Mouse (Mus musculus): Measurements from ENCODE around the gene Fto. TPM values are rescaled to one million over a fixed set of nuclear protein-coding genes. Genes with fewer than 3 reads are reported as not detected.

The Fto gene
- polyA plus RNA-seq, 1 experiment, result 151 TPM

DNA sequence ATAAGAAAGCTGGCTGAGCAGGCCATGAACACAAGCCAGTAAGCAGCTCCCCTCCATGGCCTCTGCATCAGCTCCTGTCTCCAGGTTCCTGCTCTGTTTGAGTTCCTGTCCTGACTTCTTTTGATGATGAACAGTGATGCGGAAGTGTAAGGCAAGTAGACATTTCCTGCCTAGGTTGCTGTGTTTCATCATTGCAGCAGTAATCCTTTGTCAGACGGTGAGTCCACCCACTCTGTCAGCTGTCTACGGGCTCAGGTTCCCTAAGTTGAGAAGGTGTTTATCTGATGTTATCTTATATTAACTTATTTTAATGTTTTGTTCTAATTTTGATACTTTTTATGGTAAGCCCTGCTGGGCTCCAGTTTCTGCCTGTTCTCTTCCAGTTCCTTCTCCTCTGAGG, 12.7 kb downstream of the Fto start:
- Histone ChIP-seq H3K27me3 (ENCODE audit: control insufficient read depth, insufficient read depth, low read length) (no peaks in the 10 kb centered on the region), H3K4me1 (ENCODE audit: control insufficient read depth, insufficient read depth, low read length) (peaks cover 17% of the 10 kb centered on the region), H3K27ac (ENCODE audit: insufficient read depth, low read length) (no peak overlapping the region), H3K4me3 (replicated peaks; ENCODE audit: insufficient read depth, low read depth, low read length) (no peak overlapping the region)
- TF ChIP-seq CTCF (IDR thresholded peaks at IDR 0.05; ENCODE audit: borderline replicate concordance, insufficient read depth, low read depth, low read length), result no peak
- TF ChIP-seq POLR2A (IDR thresholded peaks at IDR 0.05; ENCODE audit: borderline replicate concordance, insufficient read depth, low read length), result no peak
- DNase-seq, result no peak
- 86% methylated on average over 3 of the region's 3 CpGs for WGBS

DNA sequence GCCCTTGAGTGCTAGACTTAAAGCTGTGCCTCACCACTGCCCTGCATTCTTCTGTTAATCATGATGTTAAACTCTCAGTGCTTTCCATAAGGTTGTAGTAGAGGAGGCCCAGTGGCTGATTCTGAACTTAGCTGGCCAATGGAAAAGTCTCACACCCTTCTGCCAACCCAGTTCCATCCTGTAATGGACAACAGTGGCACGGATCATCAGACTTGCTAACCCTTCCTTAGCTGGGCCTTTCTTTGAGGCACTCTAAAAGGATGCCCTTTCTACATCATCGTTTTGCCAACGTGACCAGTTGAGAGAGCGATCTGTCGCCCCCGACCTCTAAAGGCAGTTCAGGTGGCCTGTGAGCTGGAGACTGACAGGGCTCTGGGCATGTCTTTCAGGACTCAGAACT, 13.6 kb downstream of the Fto start:
- no peak for DNase-seq
- WGBS, result 84% methylated on average over 6 of the region's 6 CpGs
- peaks cover 23% of the 10 kb centered on the region for H3K4me1 ChIP-seq (ENCODE audit: control insufficient read depth, insufficient read depth, low read length)
- TF ChIP-seq CTCF (IDR thresholded peaks at IDR 0.05; ENCODE audit: borderline replicate concordance, insufficient read depth, low read depth, low read length) (no peak), POLR2A (IDR thresholded peaks at IDR 0.05; ENCODE audit: borderline replicate concordance, insufficient read depth, low read length) (no peak)
- H3K27me3 ChIP-seq (ENCODE audit: control insufficient read depth, insufficient read depth, low read length), result no peaks in the 10 kb centered on the region
- H3K4me3 ChIP-seq (replicated peaks; ENCODE audit: insufficient read depth, low read depth, low read length), result no peak overlapping the region
- H3K27ac ChIP-seq (ENCODE audit: insufficient read depth, low read length), result no peak overlapping the region

DNA sequence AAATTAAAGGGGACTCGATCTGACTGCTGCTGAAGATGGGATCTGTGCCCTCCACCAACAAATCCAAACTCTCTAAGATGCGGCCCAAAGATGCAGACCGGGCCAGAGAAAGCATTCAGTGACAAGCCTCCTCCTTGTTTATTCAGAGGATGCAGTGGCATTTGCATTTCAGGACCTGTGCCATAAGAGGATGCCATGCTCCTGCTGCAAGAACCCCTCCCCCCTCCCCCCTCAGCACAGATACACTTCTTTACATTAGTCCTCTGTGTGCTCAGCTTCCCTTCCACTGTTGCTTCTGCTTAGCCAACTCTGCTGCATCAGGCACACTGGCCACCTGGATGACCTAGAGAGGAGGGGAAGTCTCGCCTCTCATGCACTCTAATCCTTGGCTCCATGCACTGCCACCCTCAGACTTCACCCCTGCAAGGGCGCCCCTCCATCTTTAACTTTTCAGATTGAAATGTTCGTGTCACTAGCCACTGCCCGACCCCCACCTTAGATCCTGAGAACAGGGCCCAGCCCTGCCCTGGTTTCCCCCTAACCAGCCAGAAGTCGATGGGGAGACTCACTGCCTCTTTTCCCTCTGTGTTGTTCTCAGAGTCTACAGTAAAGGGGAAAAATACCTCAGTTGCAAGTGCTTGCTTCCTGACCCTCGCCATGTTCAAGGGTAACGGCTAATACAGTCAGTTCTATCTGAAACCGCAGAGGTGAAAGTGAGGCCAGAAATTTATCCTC, 14.3 kb downstream of the Fto start:
- H3K4me1 ChIP-seq (ENCODE audit: control insufficient read depth, insufficient read depth, low read length), result peaks cover 25% of the 10 kb centered on the region
- no peak for DNase-seq
- 78% methylated on average over 11 of the region's 11 CpGs for WGBS

DNA sequence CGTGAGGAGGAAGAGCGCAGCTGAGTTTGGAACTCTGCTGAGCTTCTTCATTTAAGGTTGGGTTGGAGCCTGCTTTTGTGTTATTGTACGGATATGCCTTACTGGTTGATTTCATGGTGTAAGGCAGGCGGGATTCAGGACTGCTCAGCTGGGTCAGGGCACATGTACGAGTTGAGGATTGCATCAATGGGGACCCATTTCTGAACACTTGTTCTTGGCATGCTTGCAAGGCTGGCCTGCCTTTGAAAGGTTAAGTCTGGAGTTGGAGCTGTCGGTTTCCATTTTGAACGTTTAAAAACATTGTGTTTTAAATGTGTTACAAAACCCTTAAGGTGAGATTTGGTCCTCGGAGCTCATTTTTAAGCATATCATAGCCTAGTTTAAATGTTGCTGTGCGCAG, 15.7 kb downstream of the Fto start:
- H3K27ac ChIP-seq (ENCODE audit: insufficient read depth, low read length), result no peak overlapping the region
- whole genome bisulfite sequencing, result 80% methylated on average over 9 of the region's 9 CpGs

More for the DNA sequence above, 14.3 kb downstream of the Fto start:
- H3K27me3 ChIP-seq (ENCODE audit: control insufficient read depth, insufficient read depth, low read length), result no peaks in the 10 kb centered on the region
- no peak overlapping the region for H3K27ac ChIP-seq (ENCODE audit: insufficient read depth, low read length)
- TF ChIP-seq POLR2A (IDR thresholded peaks at IDR 0.05; ENCODE audit: borderline replicate concordance, insufficient read depth, low read length) (no peak), CTCF (IDR thresholded peaks at IDR 0.05; ENCODE audit: borderline replicate concordance, insufficient read depth, low read depth, low read length) (no peak)
- no peak overlapping the region for H3K4me3 ChIP-seq (replicated peaks; ENCODE audit: insufficient read depth, low read depth, low read length)

DNA sequence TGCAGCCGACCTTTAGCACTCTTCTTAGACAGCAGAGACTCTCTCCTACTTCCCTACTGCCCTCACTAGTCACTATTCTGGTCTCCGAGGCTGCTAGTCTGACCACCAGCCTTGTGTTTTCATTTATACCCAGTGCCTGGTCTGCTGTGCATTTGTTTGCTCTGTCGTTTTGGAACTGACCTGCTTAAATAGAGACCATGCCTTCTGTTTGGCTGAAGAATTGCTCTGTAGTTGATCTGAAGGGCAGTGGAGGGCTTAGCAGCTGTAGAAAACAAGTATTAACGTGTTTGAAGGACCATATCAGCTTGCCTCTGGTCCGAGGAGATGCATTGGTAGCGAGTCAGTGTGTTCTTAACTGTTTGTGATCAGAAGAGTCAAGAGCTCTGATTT, 16.1 kb downstream of the Fto start:
- no peak overlapping the region for H3K4me3 ChIP-seq (replicated peaks; ENCODE audit: insufficient read depth, low read depth, low read length)
- peaks cover 17% of the 10 kb centered on the region for H3K4me1 ChIP-seq (ENCODE audit: control insufficient read depth, insufficient read depth, low read length)
- no peak overlapping the region for H3K27ac ChIP-seq (ENCODE audit: insufficient read depth, low read length)
- DNase-seq, result no peak
- WGBS, result 53% methylated on average over 6 of the region's 6 CpGs
- TF ChIP-seq POLR2A (IDR thresholded peaks at IDR 0.05; ENCODE audit: borderline replicate concordance, insufficient read depth, low read length), result no peak
- no peak for TF ChIP-seq CTCF (IDR thresholded peaks at IDR 0.05; ENCODE audit: borderline replicate concordance, insufficient read depth, low read depth, low read length)
- no peaks in the 10 kb centered on the region for H3K27me3 ChIP-seq (ENCODE audit: control insufficient read depth, insufficient read depth, low read length)

More for the DNA sequence above, 15.7 kb downstream of the Fto start:
- no peaks in the 10 kb centered on the region for H3K27me3 ChIP-seq (ENCODE audit: control insufficient read depth, insufficient read depth, low read length)
- DNase-seq, result no peak
- TF ChIP-seq CTCF (IDR thresholded peaks at IDR 0.05; ENCODE audit: borderline replicate concordance, insufficient read depth, low read depth, low read length) (no peak), POLR2A (IDR thresholded peaks at IDR 0.05; ENCODE audit: borderline replicate concordance, insufficient read depth, low read length) (no peak)
- peaks cover 21% of the 10 kb centered on the region for H3K4me1 ChIP-seq (ENCODE audit: control insufficient read depth, insufficient read depth, low read length)
- H3K4me3 ChIP-seq (replicated peaks; ENCODE audit: insufficient read depth, low read depth, low read length), result no peak overlapping the region

DNA sequence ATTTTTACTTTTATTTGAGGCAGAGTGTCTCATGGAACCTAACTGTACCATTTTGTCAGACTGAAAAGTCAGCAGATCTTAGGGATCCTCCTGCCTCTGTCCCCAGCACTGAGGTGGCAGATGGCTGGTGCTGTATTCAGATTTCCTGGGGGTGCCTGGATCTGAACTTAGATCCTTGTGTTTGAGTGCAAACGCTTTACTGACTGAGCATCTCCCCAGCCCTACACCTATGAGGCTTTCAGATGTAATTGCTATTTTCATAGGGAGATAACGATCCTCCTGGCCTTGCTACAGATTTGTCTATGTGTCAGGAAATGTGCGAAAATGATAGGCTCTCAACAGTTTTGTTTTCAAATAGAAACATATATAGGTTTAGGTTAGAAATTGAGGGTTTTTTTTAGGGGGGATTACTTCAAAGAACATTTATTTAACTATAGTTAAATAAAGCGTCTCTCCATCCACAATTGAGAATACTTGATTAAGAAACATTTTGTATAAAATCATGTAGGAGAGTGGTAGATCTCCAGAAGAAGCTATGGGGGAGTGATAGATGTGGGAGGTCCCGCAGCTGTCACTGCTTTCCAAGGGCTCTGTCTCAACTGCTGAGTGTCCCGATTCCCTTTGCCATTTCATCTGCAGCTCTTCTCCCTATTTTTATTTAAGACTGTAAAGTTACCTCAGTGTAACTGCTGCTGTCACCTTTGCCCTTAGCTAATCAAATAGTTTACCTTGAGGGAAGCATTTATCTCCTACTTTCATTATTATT, 25.2 kb downstream of the Fto start:
- no peaks in the 10 kb centered on the region for H3K4me1 ChIP-seq (ENCODE audit: control insufficient read depth, insufficient read depth, low read length)
- WGBS, result 84% methylated on average over 6 of the region's 6 CpGs
- no peak for TF ChIP-seq POLR2A (IDR thresholded peaks at IDR 0.05; ENCODE audit: borderline replicate concordance, insufficient read depth, low read length)
- no peak for TF ChIP-seq CTCF (IDR thresholded peaks at IDR 0.05; ENCODE audit: borderline replicate concordance, insufficient read depth, low read depth, low read length)
- DNase-seq, result no peak
- H3K27me3 ChIP-seq (ENCODE audit: control insufficient read depth, insufficient read depth, low read length), result no peaks in the 10 kb centered on the region
- no peak overlapping the region for H3K27ac ChIP-seq (ENCODE audit: insufficient read depth, low read length)
- no peak overlapping the region for H3K4me3 ChIP-seq (replicated peaks; ENCODE audit: insufficient read depth, low read depth, low read length)

DNA sequence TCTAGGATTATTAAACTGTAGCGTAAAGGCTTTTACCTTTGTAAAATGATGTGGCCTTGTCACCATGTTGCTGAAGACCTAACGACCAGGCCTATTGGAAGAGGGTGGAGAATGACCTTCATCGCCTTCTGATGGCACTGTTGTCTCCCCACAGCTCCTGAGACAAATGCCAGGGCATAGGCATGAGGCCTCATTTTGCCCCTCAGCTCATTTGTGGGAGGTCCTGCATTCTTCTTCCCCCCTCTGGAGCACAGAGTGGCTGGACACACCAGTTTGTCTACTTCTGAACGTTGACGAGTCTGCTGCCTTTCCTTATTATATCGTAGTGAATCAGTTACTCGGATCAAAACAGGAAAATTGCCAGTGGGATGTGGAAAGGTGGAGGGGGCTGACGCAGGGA, 26.3 kb downstream of the Fto start:
- no peak for TF ChIP-seq CTCF (IDR thresholded peaks at IDR 0.05; ENCODE audit: borderline replicate concordance, insufficient read depth, low read depth, low read length)
- no peaks in the 10 kb centered on the region for H3K4me1 ChIP-seq (ENCODE audit: control insufficient read depth, insufficient read depth, low read length)
- no peaks in the 10 kb centered on the region for H3K27me3 ChIP-seq (ENCODE audit: control insufficient read depth, insufficient read depth, low read length)
- H3K4me3 ChIP-seq (replicated peaks; ENCODE audit: insufficient read depth, low read depth, low read length), result no peak overlapping the region
- H3K27ac ChIP-seq (ENCODE audit: insufficient read depth, low read length), result no peak overlapping the region
- 71% methylated on average over 8 of the region's 8 CpGs for WGBS
- DNase-seq, result no peak

DNA sequence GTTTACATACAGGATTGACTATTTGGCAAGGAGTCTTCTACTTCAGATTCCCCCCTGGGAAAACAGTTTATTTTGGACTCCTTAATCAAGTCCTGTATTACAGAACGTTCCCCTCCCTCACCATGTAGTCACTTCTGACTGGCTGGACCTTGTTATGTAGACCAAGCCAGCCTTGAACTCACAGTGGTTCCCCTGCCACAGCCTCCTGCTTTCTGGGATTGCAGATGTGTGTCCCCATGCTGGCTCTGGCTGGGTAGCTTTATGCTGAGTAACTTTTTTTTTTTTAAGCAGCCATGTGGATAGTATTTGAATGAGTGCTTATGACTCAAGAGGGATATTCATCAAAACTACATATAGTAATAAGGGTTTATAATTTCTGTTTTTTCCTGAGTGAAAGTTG, 27.4 kb downstream of the Fto start:
- WGBS, result 21% methylated on average over 1 of the region's 1 CpGs
- no peak for DNase-seq

More for the DNA sequence above, 27.4 kb downstream of the Fto start:
- Histone ChIP-seq H3K27ac (ENCODE audit: insufficient read depth, low read length) (no peak overlapping the region), H3K4me1 (ENCODE audit: control insufficient read depth, insufficient read depth, low read length) (no peaks in the 10 kb centered on the region), H3K4me3 (replicated peaks; ENCODE audit: insufficient read depth, low read depth, low read length) (no peak overlapping the region), H3K27me3 (ENCODE audit: control insufficient read depth, insufficient read depth, low read length) (no peaks in the 10 kb centered on the region)
- TF ChIP-seq CTCF (IDR thresholded peaks at IDR 0.05; ENCODE audit: borderline replicate concordance, insufficient read depth, low read depth, low read length) (no peak), POLR2A (IDR thresholded peaks at IDR 0.05; ENCODE audit: borderline replicate concordance, insufficient read depth, low read length) (no peak)
